In genomic region chr2:134067910-134068335, GRCm38 (mm10) we compare ENCODE assay signal across 9 mouse cellular contexts.
DNase-seq lines count a peak whose midpoint lies in the region; ATAC-seq lines count a peak whose summit lies in the region.
"Had no signal": no experiment of that assay in that cellular context is flagged by ENCODE, and none has a peak within 500 bp of the region (broad histone marks: within the 10 kb centered on the region; RNA-seq: fewer than 3 reads in every experiment).

No protein-coding gene starts in this region.

- no peak for DNase-seq in cerebellum, postnatal 36 days
- peak; percentile 25 to 37 for DNase-seq in right cerebral cortex, postnatal 10 days (ENCODE audit: low spot score in 2 of 2)
- DNase-seq in right cerebral cortex, adult 18-20 months, result no peak
- DNase-seq in lung, postnatal 4 days, result peak; percentile 22 to 39
- DNase-seq in spleen, postnatal 4 days (ENCODE audit: low spot score in 2 of 2), result no peak
- no peak for DNase-seq in cerebellum, adult 11-12 months
- no peak for DNase-seq in layer of hippocampus, postnatal 14 days (ENCODE audit: low spot score in 2 of 2)

- ATAC-seq in cerebellum, adult (ENCODE audit: insufficient number of reproducible peaks, low FRiP score, low TSS enrichment), result peak; percentile 26; the same call in 1 of the 2 replicates
- ATAC-seq: Patski had no signal

Comparison
In these comparisons a context has a peak if more than half of its experiments do, and no peak if none do; other contexts are left out.
1. DNase-seq: peak in right cerebral cortex, postnatal 10 days (2 of 2) and lung, postnatal 4 days (2 of 2); none in cerebellum, postnatal 36 days (0 of 2), right cerebral cortex, adult 18-20 months (single experiment), spleen, postnatal 4 days (0 of 2), cerebellum, adult 11-12 months (single experiment) and layer of hippocampus, postnatal 14 days (0 of 2).